Mouse (Mus musculus): Measurements from ENCODE around the gene Gm3336.

DNA sequence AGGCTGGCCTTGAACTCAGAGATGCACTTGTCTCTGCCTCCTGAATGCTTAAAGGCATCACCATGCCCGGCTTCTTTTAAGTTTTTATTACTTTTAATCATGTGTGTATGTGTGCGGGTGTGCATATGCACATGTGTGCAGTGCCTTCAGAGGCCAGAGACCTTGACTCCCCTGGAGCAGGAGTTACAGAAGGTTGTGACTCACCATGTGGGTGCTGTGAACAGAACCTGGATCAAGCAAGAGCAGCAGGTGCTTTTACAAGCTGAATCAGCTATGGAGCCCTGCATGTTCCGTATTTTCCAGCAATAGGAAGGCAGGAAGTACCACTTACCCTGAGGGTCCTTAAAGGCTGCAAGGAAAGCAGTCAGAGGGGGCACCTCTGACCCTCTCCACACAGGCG lies 27.1 kb upstream of the Gm3336 start:
- TF ChIP-seq CTCF (IDR thresholded peaks at IDR 0.05; ENCODE audit: low read depth, low read length) (no peak), POLR2A (IDR thresholded peaks at IDR 0.05; ENCODE audit: borderline replicate concordance, low read depth, low read length) (no peak)
